Mouse (Mus musculus) intestine, postnatal 0 days (tissue): Measurements from ENCODE around the gene Gm26938. TPM values are rescaled to one million over a fixed set of nuclear protein-coding genes. Genes with fewer than 3 reads are reported as not detected.

Source experiments
- ATAC-seq: fragments of 200-750 bp; cut with Nextera tagmentation; 2 replicates; pipeline ENCODE4 v1.8.0; 2017; ENCODE audit warnings: mild to moderate bottlenecking, moderate TSS enrichment, moderate library complexity
- H3K27ac ChIP-seq: fragments of 300-500 bp; sonication (generic); 2 replicates; pipeline ENCODE4 v1.5.1; 2014; ENCODE audit warnings: mild to moderate bottlenecking, low read depth, low read length, moderate library complexity
- H3K27me3 ChIP-seq: fragments of 300-500 bp; sonication (generic); replicated peaks from 2 replicates; pipeline ENCODE4 v1.6.1; 2014; ENCODE audit warnings: low read length, mixed read lengths; ENCODE audit not compliant: control insufficient read depth, insufficient read depth
- H3K36me3 ChIP-seq: fragments of 300-500 bp; sonication (generic); 2 replicates; pipeline ENCODE4 v1.6.1; 2014; ENCODE audit warnings: mild to moderate bottlenecking, moderate library complexity; ENCODE audit not compliant: control insufficient read depth, insufficient read depth
- H3K4me1 ChIP-seq: fragments of 300-500 bp; sonication (generic); replicated peaks from 2 replicates; pipeline ENCODE4 v1.6.1; 2014; ENCODE audit warnings: antibody characterized with exemption, low read length, mixed read lengths; ENCODE audit not compliant: control insufficient read depth, insufficient read depth
- H3K4me2 ChIP-seq: fragments of 300-500 bp; sonication (generic); replicated peaks from 2 replicates; pipeline ENCODE4 v1.6.1; 2014; ENCODE audit warnings: low read depth, mild to moderate bottlenecking, moderate library complexity
- H3K4me3 ChIP-seq: fragments of 300-500 bp; sonication (generic); 2 replicates; pipeline ENCODE4 v1.5.1; 2014; ENCODE audit warnings: low read depth, low read length
- H3K9ac ChIP-seq: fragments of 300-500 bp; sonication (generic); 2 replicates; pipeline ENCODE4 v1.6.1; 2014; ENCODE audit warnings: mild to moderate bottlenecking, low read depth, low read length
- H3K9me3 ChIP-seq: fragments of 300-500 bp; sonication (generic); 2 replicates; pipeline ENCODE4 v1.6.1; 2016; ENCODE audit warnings: mixed run types; ENCODE audit not compliant: control insufficient read depth
- CTCF ChIP-seq: sonication (generic); IDR thresholded peaks from 2 replicates; pipeline ENCODE4 v1.5.1; 2016; ENCODE audit warnings: low read depth, mild to moderate bottlenecking, control low read depth, antibody characterized with exemption, moderate library complexity
- WGBS: fragments of 180-500 bp; shearing (Covaris S2); extraction: QIAGEN DNeasy Blood & Tissue Kit; methylation state at CpG from one replicate; pipeline ENCODE4 v1.1.7; 2014; 5-methylcytosine and 5-hydroxymethylcytosine counted together
- polyA plus RNA-seq: library from polyadenylated mRNA; unstranded; fragments of >200 nt; fragmentation: Nextera tagmentation; extraction: Ambion mirVana; gene quantifications from 2 replicates; pipeline ENCODE4 v1.2.1, GENCODE M21; 2015

The Gm26938 gene
- polyA plus RNA-seq, 1 experiment from 2014 or later = not detected

- no peak for ATAC-seq
- TF ChIP-seq CTCF = no peak
- Histone ChIP-seq H3K36me3 (no peaks in the 10 kb centered on the region), H3K27ac (no peak overlapping the region), H3K27me3 (no peaks in the 10 kb centered on the region), H3K9me3 (no peaks in the 10 kb centered on the region), H3K4me1 (no peaks in the 10 kb centered on the region), H3K4me3 (no peak overlapping the region), H3K9ac (no peak overlapping the region), H3K4me2 (no peak overlapping the region)
- WGBS = 40% methylated on average over 3 of the region's 3 CpGs
Measured at GRCm38 (mm10) chr5:139839142-139839541, 12.9 kb upstream of the Gm26938 start.

GRCm38 (mm10) chr5:139838476-139838892 is 12.3 kb upstream of the Gm26938 start:
- Histone ChIP-seq H3K9ac (no peak overlapping the region), H3K36me3 (no peaks in the 10 kb centered on the region), H3K27ac (no peak overlapping the region), H3K9me3 (no peaks in the 10 kb centered on the region), H3K4me3 (no peak overlapping the region), H3K4me1 (no peaks in the 10 kb centered on the region), H3K4me2 (no peak overlapping the region), H3K27me3 (no peaks in the 10 kb centered on the region)
- no peak for ATAC-seq
- WGBS = 27% methylated on average over 2 of the region's 2 CpGs
- TF ChIP-seq CTCF = peak; percentile 66

DNA sequence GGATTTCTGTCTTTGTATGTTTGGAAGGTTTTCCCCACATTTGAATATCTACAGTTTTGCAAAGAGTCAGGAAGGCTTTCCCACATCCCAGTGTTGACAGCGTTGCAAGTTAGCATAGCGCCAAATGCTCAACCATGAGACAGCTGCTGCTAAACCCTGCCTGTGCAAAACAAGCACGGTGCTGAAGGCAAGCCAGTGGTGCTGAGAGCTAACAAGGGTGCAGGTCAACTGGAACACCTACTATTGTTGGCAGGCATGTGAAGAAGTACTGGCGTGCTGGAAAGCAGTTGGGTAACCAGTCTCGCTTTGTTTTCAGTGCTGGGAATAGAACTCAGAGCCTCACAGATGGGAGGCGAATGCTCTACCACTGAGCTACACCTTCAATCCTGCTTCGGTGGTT is 9.5 kb upstream of the Gm26938 start:
- Histone ChIP-seq H3K4me2 (no peak overlapping the region), H3K4me3 (no peak overlapping the region), H3K27me3 (no peaks in the 10 kb centered on the region), H3K9me3 (no peaks in the 10 kb centered on the region), H3K27ac (no peak overlapping the region), H3K36me3 (no peaks in the 10 kb centered on the region), H3K4me1 (no peaks in the 10 kb centered on the region), H3K9ac (no peak overlapping the region)
- TF ChIP-seq CTCF = no peak
- WGBS = 85% methylated on average over 7 of the region's 7 CpGs
- no peak for ATAC-seq

- Histone ChIP-seq H3K4me2 (no peak overlapping the region), H3K4me1 (no peaks in the 10 kb centered on the region), H3K27ac (no peak overlapping the region), H3K4me3 (no peak overlapping the region), H3K27me3 (no peaks in the 10 kb centered on the region), H3K9me3 (no peaks in the 10 kb centered on the region), H3K9ac (no peak overlapping the region), H3K36me3 (no peaks in the 10 kb centered on the region)
- no peak for ATAC-seq
- no peak for TF ChIP-seq CTCF
- WGBS = 69% methylated on average over 7 of the region's 7 CpGs
Measured at GRCm38 (mm10) chr5:139832125-139832524, 5.9 kb upstream of the Gm26938 start.

- 88% methylated on average over 3 of the region's 3 CpGs for WGBS
Measured at GRCm38 (mm10) chr5:139830734-139831133, 4.5 kb upstream of the Gm26938 start.

DNA sequence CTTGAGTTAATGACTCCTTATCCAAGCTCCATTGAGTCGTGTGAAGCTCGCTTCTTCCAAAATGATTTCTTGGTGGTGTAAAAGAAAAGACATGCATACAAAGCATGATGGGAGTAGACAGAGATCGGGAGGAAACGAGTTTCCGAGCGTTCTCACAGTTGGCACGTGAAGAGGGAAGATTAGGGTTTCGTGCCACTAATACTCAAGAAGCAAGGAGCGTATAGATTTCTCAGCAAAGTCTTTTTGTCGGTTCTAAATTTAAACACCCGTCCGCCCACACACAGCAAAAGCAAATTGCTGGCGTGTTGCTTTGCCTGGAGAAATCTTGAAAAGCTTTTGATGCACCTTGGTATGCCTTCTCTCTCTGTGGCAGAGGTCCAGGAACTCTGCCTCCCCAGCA is 3.2 kb upstream of the Gm26938 start:
- ATAC-seq = no peak
- WGBS = 73% methylated on average over 13 of the region's 13 CpGs
- Histone ChIP-seq H3K27ac (no peak overlapping the region), H3K4me3 (no peak overlapping the region), H3K9me3 (no peaks in the 10 kb centered on the region), H3K9ac (no peak overlapping the region), H3K4me2 (no peak overlapping the region), H3K36me3 (peaks cover 3% of the 10 kb centered on the region; the same call in 1 of the 2 replicates), H3K4me1 (peaks cover 6% of the 10 kb centered on the region), H3K27me3 (no peaks in the 10 kb centered on the region)
- no peak for TF ChIP-seq CTCF

More at GRCm38 (mm10) chr5:139830734-139831133, 4.5 kb upstream of the Gm26938 start:
- Histone ChIP-seq H3K27ac (no peak overlapping the region), H3K9me3 (no peaks in the 10 kb centered on the region), H3K4me1 (peaks cover 5% of the 10 kb centered on the region), H3K4me3 (no peak overlapping the region), H3K36me3 (no peaks in the 10 kb centered on the region), H3K4me2 (no peak overlapping the region), H3K27me3 (no peaks in the 10 kb centered on the region), H3K9ac (no peak overlapping the region)
- ATAC-seq = no peak
- TF ChIP-seq CTCF = no peak

DNA sequence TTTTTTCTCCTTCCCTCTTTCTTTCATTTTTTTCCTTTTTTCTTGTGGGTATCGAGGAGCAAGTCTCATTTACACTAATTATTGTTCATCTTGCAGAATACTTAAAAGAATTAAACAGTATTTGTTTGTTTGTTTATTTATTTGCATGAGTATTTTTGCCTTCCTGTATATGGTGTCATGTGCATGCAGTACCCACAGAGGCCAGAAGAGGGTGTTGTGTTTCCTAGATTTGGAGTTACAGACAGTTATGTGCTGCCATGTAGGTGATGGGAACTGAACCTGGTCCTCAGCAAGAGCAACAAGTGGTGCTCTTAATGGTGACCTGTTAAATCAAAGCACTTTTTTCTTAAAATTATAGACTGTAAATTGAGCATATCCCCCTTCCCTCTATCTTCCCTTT is 1.4 kb upstream of the Gm26938 start:
- H3K9me3 ChIP-seq = no peaks in the 10 kb centered on the region
- no peak overlapping the region for H3K27ac ChIP-seq
- WGBS = 96% methylated on average over 1 of the region's 1 CpGs
- peaks cover 6% of the 10 kb centered on the region for H3K4me1 ChIP-seq
- peaks cover 18% of the 10 kb centered on the region; the same call in 1 of the 2 replicates for H3K36me3 ChIP-seq
- no peak overlapping the region for H3K4me2 ChIP-seq
- ATAC-seq = no peak
- H3K27me3 ChIP-seq = no peaks in the 10 kb centered on the region
- H3K9ac ChIP-seq = no peak overlapping the region
- no peak overlapping the region for H3K4me3 ChIP-seq
- TF ChIP-seq CTCF = peak; percentile 63
